Mouse (Mus musculus): ENCODE results near the gene Srgap2.
A peak's percentile ranks its signal among the peaks of the same experiment; 100 is the strongest.

Gene Srgap2

DNA sequence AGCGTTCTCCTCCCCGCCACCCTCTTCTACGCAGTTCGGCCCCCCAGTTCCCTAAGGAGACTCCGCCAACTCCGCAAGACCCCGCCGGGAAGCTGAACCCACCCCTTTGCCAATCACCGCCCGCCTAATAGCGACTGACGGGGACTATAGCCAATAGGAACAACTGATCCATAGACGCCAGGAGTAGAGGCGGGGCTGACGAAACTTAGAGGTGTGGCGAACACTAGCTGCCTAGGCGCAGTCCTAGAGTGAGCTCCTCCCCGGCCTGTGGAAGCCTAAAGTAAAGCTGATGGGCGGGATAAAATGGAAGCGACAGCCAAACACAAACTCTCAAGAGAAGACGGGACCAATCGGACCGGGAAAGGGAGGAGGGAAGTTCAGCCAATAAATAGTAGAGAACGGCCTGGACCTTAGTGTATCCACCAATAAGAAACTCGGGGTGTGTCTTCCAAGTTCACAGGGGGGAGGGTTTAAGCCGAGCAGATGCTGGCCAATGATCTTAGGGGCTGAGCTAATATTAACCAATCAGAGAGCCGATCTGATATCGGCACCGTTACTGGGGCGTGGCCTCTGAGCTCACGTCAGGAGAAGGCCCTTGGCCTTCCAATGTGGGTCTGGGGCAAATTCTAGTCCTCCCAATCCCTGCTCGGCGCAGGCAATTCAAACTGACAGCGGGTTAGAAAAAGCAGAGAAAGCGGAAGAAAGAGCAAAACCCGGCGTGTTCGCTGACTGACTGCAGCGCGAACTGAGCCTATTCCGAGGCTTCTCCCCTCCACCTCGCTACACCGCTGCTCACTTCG, at the start of gene Srgap2, which contains the start of gene Fam72a:
Gene Srgap2, minus strand, starts transcription at position 72 of the 800 bp plus-strand sequence.
Gene Fam72a, plus strand, starts transcription at position 623 of the 800 bp plus-strand sequence.
- no peak for TF ChIP-seq GATA4 (IDR thresholded peaks at IDR 0.05; ENCODE audit: insufficient replicate concordance, low read length)

DNA sequence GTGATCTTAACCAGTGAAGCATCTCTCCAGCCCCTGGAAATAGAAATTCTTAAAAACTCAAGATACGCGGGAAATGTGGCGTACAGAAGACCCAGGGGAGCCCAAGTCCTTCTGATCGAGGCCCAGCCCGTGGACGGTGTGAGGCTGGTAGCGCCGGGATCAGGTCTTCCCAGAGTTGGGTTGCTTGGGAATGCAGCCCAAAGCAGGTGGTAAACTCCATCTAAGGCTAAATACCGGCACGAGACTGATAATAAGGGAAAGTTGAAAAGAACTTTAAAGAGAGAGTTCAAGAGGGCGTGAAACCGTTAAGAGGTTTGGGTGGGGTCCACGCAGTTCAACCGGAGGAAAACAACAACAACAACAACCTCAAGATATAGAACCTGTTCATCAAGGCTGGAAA, 46.6 kb upstream of the Srgap2 start:
- TF ChIP-seq GATA4 (IDR thresholded peaks at IDR 0.05; ENCODE audit: insufficient replicate concordance, low read length): no peak

DNA sequence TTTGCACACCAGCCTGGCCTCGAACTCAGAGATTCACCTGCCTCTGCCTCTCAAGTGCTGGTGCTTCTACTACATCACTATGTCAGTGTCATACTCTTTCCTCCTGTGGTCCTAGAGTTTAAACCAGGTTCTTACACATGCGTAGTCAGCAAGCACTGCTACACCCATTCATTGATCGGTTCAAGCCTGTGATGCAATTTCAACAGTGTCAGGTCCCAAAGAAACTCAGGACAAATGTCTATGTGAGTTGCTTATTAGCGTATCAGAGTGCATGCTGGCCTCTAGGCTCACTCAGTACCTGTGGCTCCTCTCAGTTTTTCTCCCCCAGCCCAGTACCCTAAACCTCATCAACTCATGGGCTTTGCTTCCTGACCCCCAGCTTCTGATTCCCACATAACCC, 43.2 kb upstream of the Srgap2 start:
- TF ChIP-seq GATA4 (IDR thresholded peaks at IDR 0.05; ENCODE audit: insufficient replicate concordance, low read length): no peak

DNA sequence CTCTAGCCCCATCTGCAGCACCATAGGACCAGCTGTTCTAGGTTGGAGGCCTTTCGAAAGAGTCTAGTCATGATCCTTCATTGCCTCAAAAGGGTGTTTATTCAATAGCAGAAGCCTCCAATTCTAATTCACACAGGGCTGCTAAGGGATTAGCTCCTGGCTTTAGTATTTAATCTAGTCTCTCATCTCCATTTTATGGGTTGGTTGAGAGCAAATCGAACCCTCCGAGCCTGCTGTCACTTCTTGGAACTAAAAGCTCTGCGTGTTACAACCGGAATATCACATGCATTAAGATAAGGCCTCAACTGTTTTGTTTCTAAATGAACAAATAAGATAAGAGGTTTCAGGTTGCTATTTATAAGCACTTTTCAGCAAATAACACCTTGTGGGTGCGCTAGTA, 42.6 kb upstream of the Srgap2 start:
- TF ChIP-seq GATA4 (IDR thresholded peaks at IDR 0.05; ENCODE audit: insufficient replicate concordance, low read length): no peak

DNA sequence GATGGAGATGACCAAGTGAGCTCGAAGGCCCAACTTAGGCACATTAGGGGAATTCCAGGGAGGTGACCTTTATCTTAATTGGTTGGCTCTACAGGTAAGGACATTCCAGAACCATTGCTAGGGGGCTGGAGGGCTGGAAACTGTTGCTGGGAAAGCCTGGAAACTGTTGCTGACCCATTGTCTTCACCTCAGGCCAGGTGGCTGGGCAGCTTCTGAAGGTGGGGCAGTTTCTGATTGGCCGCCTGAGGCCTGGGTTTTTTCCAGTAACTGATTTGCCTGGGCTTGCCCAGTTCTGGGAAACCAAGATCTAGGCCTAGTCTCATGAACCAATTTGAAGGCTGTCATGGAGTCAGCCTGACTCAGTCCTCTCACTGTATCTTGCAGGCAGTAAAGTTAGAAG, 34.9 kb upstream of the Srgap2 start:
- no peak for TF ChIP-seq GATA4 (IDR thresholded peaks at IDR 0.05; ENCODE audit: insufficient replicate concordance, low read length)

DNA sequence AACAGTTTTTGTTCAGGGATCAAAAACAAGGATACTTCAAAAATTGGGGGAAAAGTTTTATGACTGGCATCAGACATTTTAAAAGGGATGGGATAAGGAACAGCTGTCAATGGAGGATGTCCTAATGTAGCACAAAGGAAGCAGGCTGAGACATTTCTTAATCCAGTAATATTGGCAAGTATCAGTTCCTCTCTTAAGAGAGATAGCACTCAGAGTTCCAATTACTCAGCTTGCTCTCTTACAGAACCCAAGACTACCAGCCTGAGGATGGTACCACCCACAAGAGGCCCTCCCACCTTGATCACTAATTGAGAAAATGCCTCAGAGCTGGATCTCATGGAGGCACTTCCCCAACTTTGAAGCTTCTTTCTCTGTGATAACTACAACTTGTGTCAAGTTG, 33.3 kb upstream of the Srgap2 start:
- TF ChIP-seq GATA4 (IDR thresholded peaks at IDR 0.05; ENCODE audit: insufficient replicate concordance, low read length): no peak

DNA sequence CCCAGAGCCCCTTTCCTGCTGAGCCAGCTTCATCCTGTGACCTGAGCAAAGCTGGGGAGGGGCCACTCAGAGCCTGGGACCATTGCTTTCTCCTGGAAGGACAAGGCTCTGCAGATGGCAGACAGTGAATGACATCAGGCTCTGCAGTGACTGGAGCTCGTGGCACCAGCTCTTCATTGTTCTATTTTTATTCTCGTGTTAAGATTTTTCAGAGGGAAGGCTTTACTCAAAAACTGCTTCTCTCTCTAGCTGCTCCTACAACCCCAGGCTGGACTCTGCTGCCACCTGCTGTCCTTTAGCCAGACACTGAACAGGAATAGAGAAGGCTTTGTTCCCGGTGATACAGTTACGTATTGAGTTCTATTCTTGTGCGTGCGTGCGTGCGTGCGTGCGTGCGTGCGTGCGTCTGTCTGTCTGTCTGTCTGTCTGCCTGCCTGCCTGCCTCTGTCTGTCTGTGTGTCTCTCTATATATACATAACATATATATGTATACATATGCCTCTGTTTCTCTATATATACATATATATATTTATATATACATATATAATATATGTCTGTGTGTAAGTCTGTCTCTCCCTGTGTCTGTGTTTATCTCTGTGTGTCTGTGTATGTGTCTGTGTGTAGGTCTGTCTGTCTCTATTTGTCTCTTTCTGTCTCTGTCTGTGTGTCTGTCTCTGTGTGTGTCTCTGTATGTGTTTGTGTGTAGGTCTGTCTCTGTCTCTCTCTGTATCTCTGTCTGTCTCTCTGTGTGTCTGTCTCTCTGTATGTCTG, 28.1 kb upstream of the Srgap2 start:
- no peak for TF ChIP-seq GATA4 (IDR thresholded peaks at IDR 0.05; ENCODE audit: insufficient replicate concordance, low read length)

DNA sequence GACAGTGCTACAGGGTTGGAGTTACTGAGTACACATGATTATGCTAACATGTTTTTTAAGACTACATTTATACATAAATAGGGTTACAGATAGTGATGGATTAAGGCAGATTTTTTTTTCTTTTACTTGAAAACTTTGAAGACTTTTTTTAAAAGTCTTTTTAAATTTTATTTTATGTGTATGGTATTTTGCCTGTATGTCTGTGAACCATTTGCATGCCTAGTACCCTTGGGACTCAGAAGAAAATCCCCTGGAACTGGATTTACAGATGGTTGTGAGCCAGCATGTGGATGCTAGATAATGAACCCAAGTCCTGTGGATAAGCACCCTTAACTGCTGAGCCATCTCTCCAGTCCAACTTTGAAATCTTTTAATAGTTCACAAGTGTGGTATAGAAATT, 26.3 kb upstream of the Srgap2 start:
- TF ChIP-seq GATA4 (IDR thresholded peaks at IDR 0.05; ENCODE audit: insufficient replicate concordance, low read length): no peak

DNA sequence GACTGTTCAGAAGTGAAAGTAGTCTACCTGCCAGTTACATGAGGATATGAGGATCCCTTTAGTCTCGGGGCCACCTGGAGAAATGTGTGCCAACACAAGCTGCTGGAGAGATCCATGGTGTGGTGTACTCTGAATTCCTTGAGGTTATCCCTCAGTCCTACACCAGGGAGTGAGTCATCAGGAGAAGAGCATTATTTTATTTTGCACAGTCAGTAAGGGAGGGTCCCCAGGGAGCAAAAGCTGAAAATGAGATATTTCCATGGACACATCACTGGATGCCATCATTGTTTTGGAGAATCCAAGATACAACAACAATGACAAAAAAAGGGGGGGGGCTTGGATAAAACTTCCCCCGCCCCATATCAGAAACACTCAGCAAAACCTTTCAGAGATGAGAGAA, 24.8 kb upstream of the Srgap2 start:
- no peak for TF ChIP-seq GATA4 (IDR thresholded peaks at IDR 0.05; ENCODE audit: insufficient replicate concordance, low read length)

DNA sequence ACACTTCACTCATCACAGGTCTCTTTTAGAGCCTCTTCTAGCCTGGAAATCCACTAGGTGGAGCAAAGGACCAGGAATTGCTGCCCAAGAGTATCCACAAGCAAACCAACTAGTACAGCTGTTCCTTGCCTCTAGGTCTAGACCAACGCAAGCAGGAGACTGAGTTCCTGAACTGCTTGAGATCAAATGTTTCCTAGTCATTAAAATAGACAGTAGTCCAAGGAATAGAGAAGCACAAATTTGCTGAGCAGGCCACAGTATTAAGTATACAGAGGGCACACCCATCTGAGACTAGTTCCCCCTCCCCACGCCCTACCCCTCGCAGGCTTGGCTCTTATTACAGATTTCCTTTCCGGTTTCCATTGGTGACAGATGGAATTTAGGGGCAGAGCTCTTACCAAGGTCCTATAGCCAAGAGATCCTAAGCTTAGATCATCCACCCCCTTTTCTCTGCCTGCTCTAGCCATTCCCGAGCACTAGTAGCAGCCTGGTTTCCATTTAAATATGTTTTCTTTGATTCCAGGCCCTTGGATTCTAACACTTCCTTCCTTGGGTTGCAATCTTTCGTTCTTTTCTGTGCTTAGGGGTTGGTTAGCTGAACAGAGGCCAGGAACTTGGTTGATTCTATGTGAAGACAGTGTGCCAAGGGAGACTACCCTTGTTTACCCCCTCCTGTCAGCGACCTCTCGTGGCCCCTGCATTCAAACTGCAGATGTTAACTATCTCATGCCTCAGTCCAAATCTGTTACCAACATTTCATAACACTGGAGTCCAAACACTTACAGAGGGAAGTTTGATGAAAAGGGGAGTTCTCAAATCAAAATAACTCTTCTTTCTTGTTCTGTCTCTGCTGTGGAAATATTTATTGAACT, 21.6 kb upstream of the Srgap2 start:
- TF ChIP-seq GATA4 (IDR thresholded peaks at IDR 0.05; ENCODE audit: insufficient replicate concordance, low read length): no peak

DNA sequence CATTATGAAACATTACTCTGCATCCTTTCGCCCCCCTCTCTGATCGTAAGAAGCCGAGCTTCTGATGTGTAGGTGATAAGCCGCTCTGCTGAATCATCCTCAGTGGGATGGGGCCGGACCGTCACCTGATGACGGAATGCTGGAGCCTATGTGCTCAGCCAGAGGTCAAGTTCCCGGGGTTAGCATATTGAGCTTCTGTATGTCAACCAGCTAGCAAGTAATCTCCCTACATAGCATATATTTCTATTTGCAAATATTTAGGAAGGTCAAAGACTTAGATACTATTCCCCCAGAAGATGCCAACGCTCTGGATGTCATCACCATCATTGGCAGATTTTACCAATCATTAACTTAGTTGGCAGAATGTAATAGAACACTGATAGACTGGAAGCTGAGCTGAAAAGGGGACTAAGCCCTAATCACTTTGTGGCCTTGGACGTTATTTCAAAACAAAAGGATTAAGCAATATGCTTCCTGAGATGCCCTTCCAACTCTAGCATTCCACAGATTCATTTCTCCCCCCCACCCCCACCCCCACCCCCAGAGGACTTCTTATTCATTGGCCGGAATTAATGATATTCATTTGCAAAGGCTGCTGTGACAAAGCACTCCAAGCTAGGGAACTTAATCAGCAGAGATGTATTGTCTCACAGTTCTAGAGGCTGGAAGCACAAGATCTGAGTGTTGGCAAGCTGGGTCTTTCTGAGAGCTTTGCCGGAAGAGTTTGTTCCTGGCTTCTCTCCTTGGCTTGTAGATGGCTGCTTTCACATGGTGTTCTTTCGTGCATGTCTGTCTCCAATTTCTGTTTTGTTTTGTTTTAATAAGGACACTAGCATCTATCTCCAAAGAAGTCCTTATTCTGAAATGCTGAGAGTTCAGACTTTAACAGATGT, 19.9 kb upstream of the Srgap2 start:
- peak; percentile 4; the same call in 1 of the 2 replicates for TF ChIP-seq GATA4 (IDR thresholded peaks at IDR 0.05; ENCODE audit: insufficient replicate concordance, low read length)

DNA sequence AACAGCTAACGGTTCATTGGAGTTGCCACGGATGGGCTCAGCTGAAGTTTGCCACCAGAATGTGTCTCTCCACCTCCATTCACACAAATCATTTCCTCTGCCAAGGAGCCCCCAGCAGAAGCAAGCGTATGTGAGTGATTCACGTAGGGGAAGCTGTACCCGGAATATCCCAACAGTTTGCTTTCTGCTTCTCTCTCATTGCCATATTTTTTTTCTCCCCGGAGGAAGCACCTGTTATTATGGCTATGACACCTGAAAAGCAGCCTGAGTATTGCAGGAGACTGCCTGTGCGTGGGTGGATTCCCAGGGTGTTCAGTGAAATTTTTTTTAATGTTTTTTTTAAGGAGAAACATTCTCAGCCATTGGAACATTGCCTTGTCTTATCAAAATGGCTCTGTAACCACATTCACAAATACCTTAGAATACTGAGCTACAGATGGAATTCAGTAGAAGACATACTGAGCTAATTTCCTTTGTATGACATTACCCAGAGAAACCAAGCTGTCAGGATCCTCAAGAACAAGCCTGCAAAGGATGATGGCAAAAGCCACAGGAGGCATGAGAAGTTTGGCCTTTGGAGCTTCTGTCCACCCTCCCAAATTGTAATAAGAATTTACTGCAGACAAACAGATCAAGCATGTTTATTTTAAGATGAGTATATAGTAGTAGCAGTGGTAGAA, 16.9 kb upstream of the Srgap2 start:
- TF ChIP-seq GATA4 (IDR thresholded peaks at IDR 0.05; ENCODE audit: insufficient replicate concordance, low read length): no peak

DNA sequence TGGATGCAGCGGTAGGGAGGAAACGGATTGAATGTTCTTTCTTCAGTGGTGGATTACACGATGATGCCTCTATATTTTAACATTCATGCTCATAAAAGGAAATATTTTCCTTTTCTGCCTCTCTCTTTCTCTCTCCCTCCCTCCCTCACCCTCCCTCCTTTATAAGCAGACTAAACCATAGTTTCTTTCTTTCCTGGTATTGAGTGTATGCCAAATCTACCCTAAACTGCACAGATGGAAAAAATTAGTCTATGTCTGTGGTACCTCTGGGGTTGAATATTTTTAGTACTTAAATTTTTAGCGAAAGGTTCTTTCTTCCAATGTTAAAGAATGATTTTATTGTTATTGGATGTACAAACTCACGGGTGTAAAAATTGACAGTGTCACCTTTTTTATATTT, 14.8 kb upstream of the Srgap2 start:
- TF ChIP-seq GATA4 (IDR thresholded peaks at IDR 0.05; ENCODE audit: insufficient replicate concordance, low read length): no peak

DNA sequence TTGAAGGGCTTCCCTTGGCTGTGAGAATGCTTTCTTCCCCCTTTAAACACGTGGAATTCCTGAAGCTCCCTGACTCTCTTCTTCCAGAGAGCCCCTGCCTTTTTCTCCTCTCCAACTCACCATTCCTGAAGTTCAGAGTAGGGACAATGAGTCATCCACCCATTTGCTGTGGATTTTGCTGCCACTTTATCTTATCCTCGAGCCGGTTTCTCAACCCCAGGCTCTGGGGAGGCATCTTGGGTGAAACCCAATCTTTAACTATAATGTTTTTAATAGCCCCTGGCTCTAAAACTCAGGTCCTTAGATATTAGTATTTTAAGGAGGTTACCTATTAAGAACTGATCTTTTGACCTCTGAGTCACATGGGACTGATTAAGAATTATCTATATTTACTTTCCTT, 14.3 kb upstream of the Srgap2 start:
- no peak for TF ChIP-seq GATA4 (IDR thresholded peaks at IDR 0.05; ENCODE audit: insufficient replicate concordance, low read length)

Measured in liver, adult (tissue).